Mouse (Mus musculus) cortical plate, adult 2 months (tissue): Measurements from ENCODE around the gene Cacna2d2. TPM values are rescaled to one million over a fixed set of nuclear protein-coding genes. Genes with fewer than 3 reads are reported as not detected.

Experiments used
- H3K27ac ChIP-seq: fragments of 200-500 bp; 2 replicates; pipeline ENCODE4 v1.5.1; 2012; ENCODE audit warnings: low read length, control low read depth, inconsistent platforms; ENCODE audit not compliant: insufficient read depth
- H3K4me1 ChIP-seq: fragments of 200-500 bp; 2 replicates; pipeline ENCODE4 v1.6.1; 2011; ENCODE audit warnings: low read length; ENCODE audit not compliant: control insufficient read depth, insufficient read depth
- H3K4me3 ChIP-seq: fragments of 200-500 bp; 2 replicates; pipeline ENCODE4 v1.5.1; 2011; ENCODE audit warnings: mild to moderate bottlenecking, low read length, control low read depth; ENCODE audit not compliant: insufficient read depth
- CTCF ChIP-seq: fragments of 200-500 bp; IDR thresholded peaks from 2 replicates; pipeline ENCODE4 v1.5.1; 2011; ENCODE audit warnings: mild to moderate bottlenecking, control low read depth, low read length; ENCODE audit not compliant: insufficient read depth; ENCODE audit errors: extremely low read depth
- POLR2A ChIP-seq: fragments of 200-500 bp; IDR thresholded peaks from 2 replicates; pipeline ENCODE4 v1.6.1; 2011; ENCODE audit warnings: mild to moderate bottlenecking, low read length, control low read depth; ENCODE audit not compliant: insufficient read depth; ENCODE audit errors: extremely low read depth
- polyA plus RNA-seq: library from polyadenylated mRNA; depleted of rRNA; stranded (reverse); fragments of >200 nt; gene quantifications from 2 replicates; pipeline ENCODE4 v1.2.3, GENCODE M21; 2012

Cacna2d2 gene
- polyA plus RNA-seq, 1 experiment: 32.9 TPM

DNA sequence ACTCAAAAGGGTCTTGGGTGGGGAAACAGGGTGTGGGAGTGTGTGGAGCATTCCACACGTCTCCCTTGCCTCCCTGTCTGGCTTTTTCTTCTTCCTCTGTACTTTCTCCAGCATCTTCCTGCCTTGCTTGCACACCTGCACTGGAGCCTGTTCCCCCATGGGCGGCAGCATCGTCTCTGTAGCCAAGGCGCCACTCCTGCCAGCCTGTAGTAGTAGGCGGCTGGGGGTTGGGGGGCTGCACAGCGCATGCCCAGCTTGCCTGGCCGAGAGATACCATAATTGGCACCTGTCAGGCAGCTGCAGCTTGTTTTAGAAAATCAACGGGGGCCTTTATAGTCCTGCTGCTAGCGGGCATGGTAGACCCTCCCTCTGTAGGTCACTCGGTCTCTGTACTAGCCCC is 108.9 kb downstream of the Cacna2d2 start:
- Histone ChIP-seq H3K4me3 (no peak overlapping the region), H3K4me1 (no peaks in the 10 kb centered on the region), H3K27ac (no peak overlapping the region)
- TF ChIP-seq CTCF (no peak), POLR2A (no peak)

DNA sequence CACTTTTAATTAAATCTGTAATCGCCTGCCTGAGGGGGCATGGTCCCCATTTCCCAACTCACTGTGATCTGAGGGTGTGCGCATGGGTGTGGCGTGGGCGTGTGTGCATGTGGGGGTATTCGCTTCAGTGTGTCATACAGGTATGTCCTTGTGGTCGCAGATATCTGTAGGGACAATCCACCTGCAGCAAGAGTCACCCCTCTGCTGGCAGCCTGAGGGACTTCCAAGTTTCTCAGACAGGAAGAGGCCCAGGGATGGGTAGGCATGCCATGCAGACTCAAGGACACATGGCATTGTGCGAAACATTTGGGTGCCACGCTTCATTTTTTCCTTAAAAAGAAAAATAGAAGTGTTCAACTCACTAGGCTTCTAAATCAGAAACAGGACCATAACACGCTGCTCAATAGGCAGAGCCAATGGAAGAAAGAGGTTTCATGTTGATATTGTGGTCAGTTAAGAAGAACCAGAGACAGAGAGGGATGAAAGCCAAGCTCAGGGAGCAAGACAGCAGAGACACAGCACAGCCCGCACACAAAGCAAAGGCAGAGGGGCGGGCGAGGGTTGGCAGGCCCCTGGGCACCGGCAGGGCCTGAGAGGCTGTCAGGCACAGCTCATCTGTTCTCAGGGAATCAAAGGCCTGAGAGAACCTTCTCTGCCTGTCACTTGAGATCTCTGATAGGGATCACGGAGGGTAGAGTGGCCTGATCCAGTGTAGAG is 111.1 kb downstream of the Cacna2d2 start:
- no peak overlapping the region for H3K27ac ChIP-seq
- H3K4me3 ChIP-seq: no peak overlapping the region
- TF ChIP-seq CTCF: no peak
- no peak for TF ChIP-seq POLR2A
- no peaks in the 10 kb centered on the region for H3K4me1 ChIP-seq

DNA sequence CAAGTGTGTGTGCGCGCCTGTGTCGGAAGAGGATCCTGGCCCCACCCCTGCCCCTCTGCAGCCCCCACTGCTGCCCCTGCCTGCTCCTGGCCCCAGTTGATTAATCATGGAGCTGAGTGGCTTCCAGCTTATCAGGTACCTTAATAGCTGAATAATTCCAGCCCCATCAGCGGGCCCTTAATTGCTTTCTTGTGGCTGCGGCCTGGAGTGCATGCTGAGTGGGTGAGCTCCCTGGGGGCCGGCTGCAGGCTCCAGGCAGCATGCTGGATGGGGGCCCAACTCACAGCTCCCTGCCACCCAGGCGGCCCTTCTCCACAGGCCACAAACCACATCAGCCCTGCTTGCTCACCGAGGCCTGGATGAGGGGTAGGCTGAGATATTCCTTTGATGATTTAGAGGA is 112.0 kb downstream of the Cacna2d2 start:
- Histone ChIP-seq H3K4me1 (no peaks in the 10 kb centered on the region), H3K4me3 (no peak overlapping the region), H3K27ac (no peak overlapping the region)
- TF ChIP-seq POLR2A (no peak), CTCF (no peak)

DNA sequence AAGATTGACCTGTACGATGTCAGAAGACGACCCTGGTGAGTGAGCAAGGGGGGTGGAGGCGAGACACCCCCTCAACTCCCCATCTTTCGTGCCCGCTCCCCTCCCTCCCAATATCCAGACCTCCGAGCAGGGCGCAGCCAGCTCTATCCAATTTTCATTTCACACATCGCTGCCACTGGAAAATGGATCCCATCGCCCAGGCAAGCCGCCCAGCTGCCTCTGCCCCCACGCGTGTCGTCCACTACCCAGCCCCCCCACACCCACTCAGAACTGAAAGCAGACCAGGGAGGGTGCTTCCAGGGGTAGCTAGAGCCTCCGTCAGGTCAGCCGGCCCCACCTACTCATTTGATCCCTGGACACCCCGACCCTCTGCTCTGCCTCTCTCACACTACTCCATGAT is 112.9 kb downstream of the Cacna2d2 start:
- Histone ChIP-seq H3K4me1 (no peaks in the 10 kb centered on the region), H3K4me3 (no peak overlapping the region), H3K27ac (no peak overlapping the region)
- no peak for TF ChIP-seq CTCF
- TF ChIP-seq POLR2A: no peak

DNA sequence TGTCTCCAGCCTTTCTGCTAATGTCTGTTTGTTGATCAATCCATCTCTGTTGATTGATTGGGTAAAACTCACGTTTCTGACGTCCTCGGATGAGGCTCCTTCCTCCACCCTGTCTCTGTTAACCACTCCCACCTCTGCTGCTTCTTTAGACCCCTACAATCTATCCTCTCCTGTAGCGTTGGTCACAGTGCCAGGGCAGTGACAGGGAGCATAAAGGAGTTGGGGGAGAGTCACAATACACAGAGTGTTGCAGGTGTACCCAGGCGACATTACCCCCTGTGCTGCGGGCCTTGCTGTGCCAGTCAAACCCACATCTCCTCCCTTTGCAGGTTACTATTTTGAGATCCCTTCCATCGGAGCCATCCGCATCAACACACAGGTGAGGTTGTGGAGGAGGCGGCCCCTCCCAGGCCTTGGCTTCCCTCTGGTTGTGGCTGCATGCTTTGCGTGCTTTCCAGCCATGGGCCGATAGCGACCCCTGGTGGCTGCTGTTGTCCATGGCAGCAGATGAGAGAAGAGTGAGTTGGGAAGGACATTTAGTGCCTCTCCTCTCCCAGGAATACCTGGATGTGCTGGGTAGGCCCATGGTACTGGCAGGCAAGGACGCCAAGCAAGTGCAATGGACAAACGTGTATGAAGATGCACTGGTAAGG is 115.0 kb downstream of the Cacna2d2 start:
- H3K4me3 ChIP-seq: no peak overlapping the region
- no peak overlapping the region for H3K27ac ChIP-seq
- TF ChIP-seq POLR2A (no peak), CTCF (peak; percentile 98)
- no peaks in the 10 kb centered on the region for H3K4me1 ChIP-seq

DNA sequence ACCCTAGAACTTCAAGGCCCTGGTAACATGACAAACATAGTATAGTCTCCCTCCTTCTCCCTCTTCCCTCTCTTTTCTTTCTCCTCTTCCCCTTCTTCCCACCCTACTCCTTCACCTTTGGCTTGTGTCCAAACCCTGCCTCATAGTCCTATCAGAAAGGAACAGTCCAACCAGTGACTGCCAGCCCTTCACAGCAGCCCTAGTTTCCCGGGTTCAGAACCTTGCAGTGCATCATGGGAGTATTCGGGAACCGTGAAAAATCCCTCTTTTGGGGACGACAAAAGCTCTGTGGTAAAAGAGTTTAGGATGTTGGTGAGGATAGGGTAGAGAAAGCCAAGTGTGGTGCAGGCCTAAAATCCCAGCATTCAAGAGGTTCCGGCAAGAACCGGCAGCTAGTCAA is 120.9 kb downstream of the Cacna2d2 start:
- no peak for TF ChIP-seq CTCF
- TF ChIP-seq POLR2A: no peak
- H3K4me1 ChIP-seq: no peaks in the 10 kb centered on the region

DNA sequence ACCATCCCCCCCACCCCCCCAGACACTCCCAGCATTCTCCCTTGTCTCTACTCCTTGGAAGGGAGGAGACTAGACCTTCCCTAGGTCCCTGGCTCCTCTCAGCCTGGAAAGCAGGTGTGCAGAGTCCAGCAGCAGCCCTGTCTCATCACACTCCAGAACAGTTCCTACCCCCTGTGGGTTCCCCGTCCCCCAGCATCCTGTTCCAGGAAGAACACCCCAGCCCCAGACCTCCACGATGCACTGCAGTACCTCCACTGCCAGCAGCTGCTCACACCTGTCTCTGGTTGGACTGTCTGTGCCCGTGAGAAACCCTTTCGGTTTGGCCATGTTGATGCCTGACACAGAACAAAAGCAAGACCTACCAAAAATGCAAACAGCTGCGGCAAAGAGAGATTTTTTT is 121.8 kb downstream of the Cacna2d2 start:
- TF ChIP-seq CTCF (no peak), POLR2A (no peak)
- Histone ChIP-seq H3K4me1 (no peaks in the 10 kb centered on the region), H3K4me3 (no peak overlapping the region), H3K27ac (no peak overlapping the region)

More for the DNA sequence above, 120.9 kb downstream of the Cacna2d2 start:
- Histone ChIP-seq H3K27ac (no peak overlapping the region), H3K4me3 (no peak overlapping the region)

DNA sequence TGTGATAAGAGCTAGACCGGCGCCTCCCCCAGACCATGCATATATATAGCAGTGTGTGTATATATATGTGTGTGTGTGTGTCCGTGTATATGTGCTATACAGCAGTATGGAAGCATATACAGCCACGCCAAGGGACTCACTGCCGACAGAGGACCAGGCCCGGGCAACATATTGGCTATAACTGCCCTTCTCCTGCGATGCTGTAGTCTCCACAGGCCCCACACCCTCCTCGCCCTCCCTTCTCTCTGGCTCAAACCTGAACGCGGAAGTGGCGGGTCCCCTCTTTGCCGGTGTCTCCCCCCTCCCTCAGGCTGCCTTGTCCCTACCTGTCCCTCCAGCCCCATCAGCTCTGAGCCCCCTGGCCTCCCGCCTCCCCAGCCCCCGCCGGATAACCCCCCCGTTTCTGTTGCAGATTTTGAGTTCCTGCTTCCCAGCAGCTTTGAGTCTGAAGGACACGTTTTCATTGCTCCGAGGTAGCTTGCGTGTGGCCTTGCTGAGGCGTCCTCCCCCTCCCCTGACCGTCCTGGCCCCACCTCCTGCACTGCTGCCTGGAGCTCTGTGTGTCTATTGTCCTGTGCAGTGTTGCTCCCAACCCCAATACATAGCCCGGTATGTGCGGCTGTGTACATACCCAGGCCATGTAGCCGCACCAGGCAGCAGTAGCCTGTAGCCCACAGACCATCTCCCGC is 122.4 kb downstream of the Cacna2d2 start:
- Histone ChIP-seq H3K4me1 (no peaks in the 10 kb centered on the region), H3K4me3 (no peak overlapping the region), H3K27ac (no peak overlapping the region)
- TF ChIP-seq CTCF (no peak), POLR2A (no peak)

DNA sequence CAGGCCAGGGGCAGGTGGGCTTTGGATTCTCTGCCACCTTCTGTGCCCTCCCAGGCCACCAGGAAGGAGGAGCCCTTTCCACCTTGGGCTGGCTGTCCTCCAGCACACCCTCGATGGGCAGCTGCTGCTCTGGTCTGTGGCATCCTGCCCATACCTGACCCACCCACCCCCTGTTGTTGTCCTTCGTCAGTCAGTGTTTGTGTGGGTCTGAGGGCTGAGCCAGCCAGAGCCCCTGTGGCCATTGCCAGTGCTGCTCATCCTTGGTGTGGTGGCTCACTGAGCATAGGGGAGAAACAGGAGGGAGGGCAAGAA is 122.9 kb downstream of the Cacna2d2 start:
- Histone ChIP-seq H3K27ac (no peak overlapping the region), H3K4me3 (no peak overlapping the region), H3K4me1 (no peaks in the 10 kb centered on the region)
- TF ChIP-seq CTCF: no peak
- no peak for TF ChIP-seq POLR2A
